Mouse (Mus musculus) erythroblast, adult 5-6 weeks (primary cell): ENCODE measurements around the gene Gm9903. TPM values are rescaled to one million over a fixed set of nuclear protein-coding genes. Genes with fewer than 3 reads are reported as not detected.
A peak's percentile ranks its signal among the peaks of the same experiment; 100 is the strongest.

ENCODE experiments used
- ATAC-seq: replicated peaks from 2 replicates; pipeline ENCODE4 v1.8.0; 2016; ENCODE audit warnings: moderate number of reproducible peaks, mild to moderate bottlenecking, moderate TSS enrichment, inconsistent platforms; ENCODE audit not compliant: poor library complexity, low FRiP score, severe bottlenecking
- total RNA-seq, 2 experiments: library from RNA; stranded (forward) in 1 of 2; stranded (reverse) in 1 of 2; fragments of 150-400 nt in 1 of 2; fragments of 200-764, 138-1000 nt in 1 of 2; gene quantifications; 2 replicates each; pipeline versions ENCODE4 v1.2.3 to v1.2.4; 2015 to 2017; ENCODE audit warnings: low replicate concordance in 2 of 2

Gene Gm9903
- total RNA-seq, 2 experiments from 2014 or later, result not detected

- ATAC-seq, result no peak
Measured at GRCm38 (mm10) chr5:33637606-33638350, 8.1 kb downstream of the Gm9903 start.

GRCm38 (mm10) chr5:33638826-33639225 is 9.1 kb downstream of the Gm9903 start:
- no peak for ATAC-seq

- ATAC-seq, result peak; percentile 83
Measured at GRCm38 (mm10) chr5:33640652-33641051, 10.9 kb downstream of the Gm9903 start.

DNA sequence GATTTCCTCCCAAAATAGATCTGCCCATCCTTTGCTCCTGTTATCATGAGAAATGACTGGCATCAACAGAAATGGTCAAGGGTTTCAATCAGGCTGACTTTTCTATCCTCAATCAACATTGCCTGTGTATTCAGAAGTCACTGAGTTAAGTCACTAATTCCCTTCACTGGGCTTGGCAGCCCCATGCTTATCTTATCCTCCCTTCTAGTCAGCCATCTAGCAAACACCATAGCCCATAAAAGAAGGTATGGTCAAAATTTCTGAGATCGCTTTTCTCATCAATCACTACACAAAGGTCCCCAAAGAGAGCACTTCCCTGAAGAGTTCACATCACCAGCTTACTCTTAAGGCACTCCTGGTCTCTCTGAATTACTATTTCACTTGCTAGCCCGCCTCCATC is 21.3 kb downstream of the Gm9903 start:
- ATAC-seq, result no peak

GRCm38 (mm10) chr5:33651541-33651920 is 21.8 kb downstream of the Gm9903 start:
- ATAC-seq, result no peak

GRCm38 (mm10) chr5:33651921-33652782 is 22.4 kb downstream of the Gm9903 start, which contains the start of gene Slbp:
TSS of gene Slbp (minus strand) at chr5:33652574.
- peak; percentile 84 for ATAC-seq

- ATAC-seq, result no peak
Measured at GRCm38 (mm10) chr5:33652783-33653173, 23.1 kb downstream of the Gm9903 start.

DNA sequence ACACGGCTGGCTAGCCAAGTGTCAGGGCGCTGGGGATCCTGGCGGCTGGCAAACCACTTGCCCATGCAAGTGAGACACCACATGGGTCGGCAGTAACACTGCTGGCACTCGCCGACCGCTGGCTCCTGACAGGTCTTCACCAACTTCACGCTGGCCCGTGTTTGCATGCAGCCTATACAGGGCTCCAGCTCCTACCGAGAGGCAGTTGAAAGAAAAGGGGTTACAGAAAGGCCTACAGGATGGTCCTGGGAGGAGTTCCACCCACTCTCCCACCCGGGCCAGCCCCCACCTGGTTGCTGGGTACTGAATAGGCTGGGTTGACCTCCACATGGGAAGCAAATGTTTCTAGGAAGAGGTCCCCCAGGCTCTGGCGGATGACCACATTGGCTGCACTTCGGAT is 24.7 kb downstream of the Gm9903 start:
- ATAC-seq, result no peak

GRCm38 (mm10) chr5:33655251-33655840 is 25.6 kb downstream of the Gm9903 start:
- no peak for ATAC-seq

DNA sequence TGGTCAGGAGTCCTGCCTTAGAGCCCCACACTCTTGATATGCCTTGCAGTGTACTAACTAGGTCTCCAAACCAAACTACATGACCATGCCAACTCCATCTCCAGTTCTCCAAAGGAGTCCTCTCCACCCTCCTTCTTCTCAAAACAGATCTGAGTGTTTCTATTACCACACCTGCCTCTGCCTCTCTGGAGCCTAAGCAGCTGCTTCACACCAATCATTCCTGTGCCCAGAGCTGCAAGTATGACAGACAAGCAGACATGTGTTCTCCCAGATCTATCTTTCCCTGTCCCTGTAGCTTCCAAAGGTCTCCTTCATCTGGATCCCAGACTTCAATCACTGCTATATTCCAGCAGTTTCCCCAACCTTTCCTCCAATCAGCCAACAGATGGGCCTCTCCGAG is 27.0 kb downstream of the Gm9903 start:
- ATAC-seq, result no peak

GRCm38 (mm10) chr5:33657251-33657786 is 27.6 kb downstream of the Gm9903 start:
- peak; percentile 53 for ATAC-seq

GRCm38 (mm10) chr5:33657787-33658663 is 28.3 kb downstream of the Gm9903 start, which contains the start of the genes Tacc3 and Tmem129:
TSS of gene Tacc3 (plus strand) at chr5:33658128.
TSS of gene Tmem129 (minus strand) at chr5:33658416.
- peak; percentile 85 for ATAC-seq

DNA sequence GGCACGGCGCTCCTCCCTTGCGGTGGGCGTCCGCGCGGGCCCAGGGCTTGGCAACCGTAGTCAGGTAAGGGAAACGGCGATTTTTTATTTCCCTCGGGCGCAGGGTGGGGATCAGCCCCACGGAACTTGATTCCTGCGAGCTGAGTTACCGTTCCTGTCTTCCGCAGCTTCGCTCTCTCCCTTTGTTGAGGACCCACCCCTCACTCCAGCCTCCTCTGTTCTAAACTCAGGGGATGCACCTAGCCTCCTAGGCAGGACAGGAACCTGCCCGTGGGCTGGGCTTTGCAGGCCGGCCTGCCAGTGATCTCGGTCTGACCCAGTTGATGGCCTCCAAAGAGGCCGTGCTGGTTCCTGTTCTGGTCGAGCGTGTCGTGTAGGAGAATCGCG is 28.9 kb downstream of the Gm9903 start:
- peak; percentile 5; the same call in 1 of the 2 replicates for ATAC-seq

DNA sequence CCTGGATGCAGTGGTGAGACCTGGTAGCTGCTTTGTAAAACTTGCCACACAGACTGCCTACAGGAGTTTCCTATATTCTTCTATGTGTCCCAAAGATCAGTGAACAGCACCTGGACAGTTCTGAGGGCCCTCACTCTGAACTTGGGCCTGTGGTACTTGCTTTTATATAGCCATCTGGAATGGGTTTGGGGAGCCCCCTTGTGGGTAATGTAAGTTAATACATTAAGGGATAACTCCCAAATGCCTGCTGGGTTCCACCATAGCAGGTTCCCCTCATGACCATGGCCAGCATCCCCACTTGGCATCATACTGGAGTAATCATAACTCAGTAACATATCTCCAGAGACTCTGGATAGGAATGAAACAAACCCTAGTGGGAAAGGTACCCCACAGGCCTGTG is 38.5 kb downstream of the Gm9903 start:
- peak; percentile 66 for ATAC-seq

DNA sequence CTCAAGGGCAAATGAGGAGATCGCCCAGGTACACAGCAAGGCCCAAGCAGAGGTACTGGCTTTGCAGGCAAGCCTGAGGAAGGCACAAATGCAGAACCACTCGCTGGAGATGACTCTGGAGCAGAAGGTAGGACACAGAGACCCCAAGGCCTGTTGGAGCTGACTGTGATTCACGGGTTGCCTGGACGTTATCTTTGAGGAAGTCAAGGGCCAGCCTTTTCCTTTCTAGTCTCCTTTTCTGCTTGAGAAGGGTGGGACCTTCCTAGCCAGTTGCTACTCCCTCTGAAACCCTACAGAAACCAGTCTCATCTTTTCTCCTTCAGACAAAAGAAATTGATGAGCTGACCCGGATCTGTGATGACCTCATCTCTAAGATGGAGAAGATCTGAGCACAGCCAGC is 41.9 kb downstream of the Gm9903 start:
- ATAC-seq, result no peak

GRCm38 (mm10) chr5:33674439-33674838 is 44.7 kb downstream of the Gm9903 start:
- 0 out of 2 replicates have a peak, but pooled peaks have one; percentile 11 for ATAC-seq

DNA sequence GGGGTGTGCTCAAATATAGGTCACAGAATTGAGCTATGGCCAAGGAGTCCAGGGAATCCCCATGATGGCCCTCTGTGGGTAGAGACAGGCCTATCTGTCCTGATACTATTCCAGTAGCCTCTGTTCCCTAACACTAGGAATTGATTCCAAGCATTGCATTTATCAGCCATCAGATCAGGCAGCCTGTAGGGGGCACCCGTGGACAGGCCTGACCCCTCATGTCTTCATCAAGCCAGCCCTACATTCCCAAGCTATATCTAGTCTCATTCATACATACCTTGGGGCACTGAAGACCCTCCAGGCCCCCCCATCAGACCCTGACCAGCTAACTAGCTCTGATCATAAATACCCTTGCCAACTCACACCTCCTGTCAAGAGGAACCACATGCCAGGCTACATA is 46.2 kb downstream of the Gm9903 start:
- no peak for ATAC-seq

DNA sequence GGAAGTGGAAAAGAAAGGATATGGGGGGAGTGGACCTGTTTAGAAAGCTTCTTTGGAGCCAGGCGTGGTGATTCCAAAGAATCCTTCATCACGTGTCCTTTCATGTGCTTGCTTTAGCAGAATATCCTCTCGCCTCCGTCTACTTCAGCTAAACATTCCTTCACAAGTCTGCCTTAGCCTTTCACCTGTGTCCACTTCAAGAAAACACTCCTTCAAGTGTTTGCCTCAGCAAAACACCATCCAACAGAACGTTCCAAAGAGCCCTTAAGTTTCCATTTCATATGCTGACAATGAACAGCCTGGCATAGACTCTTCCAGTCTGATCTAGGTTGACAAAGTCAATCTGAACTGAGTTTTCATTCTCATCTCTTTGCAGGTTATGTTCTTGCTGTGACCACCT is 48.5 kb downstream of the Gm9903 start:
- no peak for ATAC-seq

GRCm38 (mm10) chr5:33681044-33681443 is 51.3 kb downstream of the Gm9903 start:
- ATAC-seq, result no peak
